Mouse (Mus musculus) limb, embryonic 11.5 days (tissue): ENCODE data around the gene Sobp. TPM values are rescaled to one million over a fixed set of nuclear protein-coding genes. Genes with fewer than 3 reads are reported as not detected.
A peak's percentile ranks its signal among the peaks of the same experiment; 100 is the strongest.

ENCODE experiments used
- ATAC-seq: fragments of 200-750 bp; cut with Nextera tagmentation; 2 replicates; pipeline ENCODE4 v1.8.0; 2017; ENCODE audit warnings: low read depth; ENCODE audit not compliant: insufficient number of reproducible peaks, low FRiP score, low TSS enrichment
- DNase-seq: peaks from one replicate; pipeline ENCODE4 v3.0.0-alpha.2; 2015; ENCODE audit warnings: low spot score
- H3K27ac ChIP-seq: fragments of 300-500 bp; sonication (generic); replicated peaks from 2 replicates; pipeline ENCODE4 v1.5.1; 2014; ENCODE audit warnings: low read depth, mild to moderate bottlenecking, low read length
- H3K27me3 ChIP-seq: fragments of 300-500 bp; sonication (generic); 2 replicates; pipeline ENCODE4 v1.6.1; 2014; ENCODE audit warnings: mild to moderate bottlenecking, low read length, mixed read lengths; ENCODE audit not compliant: control insufficient read depth, insufficient read depth
- H3K36me3 ChIP-seq: fragments of 300-500 bp; sonication (generic); 2 replicates; pipeline ENCODE4 v1.6.1; 2014; ENCODE audit warnings: mild to moderate bottlenecking, low read length, moderate library complexity, mixed read lengths; ENCODE audit not compliant: control insufficient read depth, insufficient read depth
- H3K4me1 ChIP-seq: fragments of 300-500 bp; sonication (generic); 2 replicates; pipeline ENCODE4 v1.6.1; 2014; ENCODE audit warnings: low read length, mixed read lengths; ENCODE audit not compliant: control insufficient read depth, insufficient read depth
- H3K4me2 ChIP-seq: fragments of 300-500 bp; sonication (generic); 2 replicates; pipeline ENCODE4 v1.6.1; 2014; ENCODE audit warnings: low read depth, mild to moderate bottlenecking, moderate library complexity; ENCODE audit not compliant: severe bottlenecking
- H3K4me3 ChIP-seq: fragments of 300-500 bp; sonication (generic); 2 replicates; pipeline ENCODE4 v1.5.1; 2014; ENCODE audit warnings: low read depth, low read length
- H3K9ac ChIP-seq: fragments of 300-500 bp; sonication (generic); 2 replicates; pipeline ENCODE4 v1.6.1; 2014; ENCODE audit warnings: mild to moderate bottlenecking, low read length
- H3K9me3 ChIP-seq: fragments of 300-500 bp; sonication (generic); 2 replicates; pipeline ENCODE4 v1.6.1; 2016; ENCODE audit warnings: low read length; ENCODE audit not compliant: control insufficient read depth
- WGBS: fragments of 180-500 bp; shearing (Covaris S2); extraction: QIAGEN DNeasy Blood & Tissue Kit; methylation state at CpG from one replicate; pipeline ENCODE4 v1.1.7; 2014; 5-methylcytosine and 5-hydroxymethylcytosine counted together
- polyA plus RNA-seq: library from polyadenylated mRNA; unstranded; fragments of >200 nt; fragmentation: Nextera tagmentation; extraction: Ambion mirVana; gene quantifications from 2 replicates; pipeline ENCODE4 v1.2.1, GENCODE M21; 2014

Gene Sobp
- polyA plus RNA-seq, 1 experiment from 2014 or later = 3.9 TPM

- Histone ChIP-seq H3K27ac (no peak overlapping the region), H3K4me3 (no peak overlapping the region), H3K4me2 (no peak overlapping the region), H3K9me3 (no peaks in the 10 kb centered on the region), H3K4me1 (peaks cover 14% of the 10 kb centered on the region), H3K9ac (no peak overlapping the region), H3K36me3 (no peaks in the 10 kb centered on the region), H3K27me3 (no peaks in the 10 kb centered on the region)
- WGBS = 33% methylated on average over 6 of the region's 6 CpGs
- no peak for ATAC-seq
- peak; percentile 94 for DNase-seq
Observed at GRCm38 (mm10) chr10:42989910-42990309, 184.4 kb downstream of the Sobp start.

GRCm38 (mm10) chr10:42988627-42989026, 185.7 kb downstream of the Sobp start:
- Histone ChIP-seq H3K27ac (no peak overlapping the region), H3K4me3 (no peak overlapping the region), H3K9me3 (no peaks in the 10 kb centered on the region), H3K9ac (no peak overlapping the region), H3K4me1 (peaks cover 3% of the 10 kb centered on the region; the same call in 1 of the 2 replicates), H3K4me2 (no peak overlapping the region), H3K27me3 (no peaks in the 10 kb centered on the region), H3K36me3 (no peaks in the 10 kb centered on the region)
- DNase-seq (no peak), ATAC-seq (no peak)
- WGBS = 54% methylated on average over 15 of the region's 15 CpGs

- no peak overlapping the region for H3K4me3 ChIP-seq
- 22% methylated on average over 6 of the region's 6 CpGs for WGBS
- H3K36me3 ChIP-seq = no peaks in the 10 kb centered on the region
- peaks cover 3% of the 10 kb centered on the region; the same call in 1 of the 2 replicates for H3K4me1 ChIP-seq
- H3K9ac ChIP-seq = no peak overlapping the region
- no peaks in the 10 kb centered on the region for H3K9me3 ChIP-seq
- H3K27me3 ChIP-seq = no peaks in the 10 kb centered on the region
- DNase-seq = peak; percentile 70
- H3K27ac ChIP-seq = no peak overlapping the region
- H3K4me2 ChIP-seq = no peak overlapping the region
- peak; percentile 70 for ATAC-seq
Observed at GRCm38 (mm10) chr10:42987594-42988052, 186.7 kb downstream of the Sobp start.

DNA sequence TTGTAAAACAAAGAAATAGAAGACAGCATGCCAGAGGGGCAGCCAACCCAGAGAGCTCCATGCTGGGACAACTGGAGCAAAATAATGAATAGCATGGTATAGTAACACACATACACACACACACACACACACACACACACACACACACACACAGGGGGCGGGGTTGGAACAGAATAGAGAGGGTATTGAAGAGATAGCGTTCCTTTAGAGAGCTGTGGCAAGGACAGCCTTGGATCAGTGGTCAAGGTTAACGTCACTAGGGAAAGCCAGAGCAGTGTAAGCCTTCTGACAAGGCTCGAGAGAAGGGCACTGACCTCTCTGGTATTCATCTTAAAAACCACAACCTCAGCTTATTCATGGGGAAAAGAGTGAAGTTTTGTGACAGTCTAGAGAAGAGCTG, 189.4 kb downstream of the Sobp start:
- Histone ChIP-seq H3K4me3 (no peak overlapping the region), H3K9ac (no peak overlapping the region), H3K4me1 (peaks cover 3% of the 10 kb centered on the region; the same call in 1 of the 2 replicates), H3K4me2 (no peak overlapping the region), H3K27ac (no peak overlapping the region), H3K27me3 (no peaks in the 10 kb centered on the region), H3K9me3 (no peaks in the 10 kb centered on the region), H3K36me3 (no peaks in the 10 kb centered on the region)
- 84% methylated on average over 4 of the region's 4 CpGs for WGBS
- ATAC-seq = no peak
- DNase-seq = no peak

- H3K27ac ChIP-seq = no peak overlapping the region
- no peak overlapping the region for H3K4me3 ChIP-seq
- WGBS = 70% methylated on average over 7 of the region's 7 CpGs
- no peak overlapping the region for H3K9ac ChIP-seq
- DNase-seq (no peak), ATAC-seq (no peak)
- no peaks in the 10 kb centered on the region for H3K27me3 ChIP-seq
- no peaks in the 10 kb centered on the region for H3K4me1 ChIP-seq
- H3K4me2 ChIP-seq = no peak overlapping the region
- H3K9me3 ChIP-seq = no peaks in the 10 kb centered on the region
- no peaks in the 10 kb centered on the region for H3K36me3 ChIP-seq
Observed at GRCm38 (mm10) chr10:42980999-42981757, 193.2 kb downstream of the Sobp start.

- no peak for ATAC-seq
- 64% methylated on average over 3 of the region's 3 CpGs for WGBS
Observed at GRCm38 (mm10) chr10:42978346-42978745, 196.0 kb downstream of the Sobp start.

DNA sequence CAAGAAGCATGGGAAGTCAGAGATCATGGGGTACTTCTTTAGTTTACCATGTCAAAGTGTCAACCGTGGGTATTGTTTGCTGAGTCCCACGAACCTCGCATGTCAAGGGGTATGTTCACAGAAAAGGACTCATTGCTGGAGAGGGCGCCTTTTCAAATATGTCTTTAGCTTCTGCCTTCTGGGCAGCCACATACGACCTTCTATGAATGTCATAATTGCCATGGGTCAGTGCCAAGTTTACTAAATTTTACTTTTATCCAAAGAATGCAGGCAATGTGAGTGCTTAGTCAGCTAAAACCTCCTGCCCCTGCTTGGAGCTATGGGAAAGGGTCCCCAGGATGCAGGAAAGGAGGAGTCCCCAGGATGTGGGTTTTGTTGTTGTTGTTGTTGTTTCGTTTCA, 197.8 kb downstream of the Sobp start:
- Histone ChIP-seq H3K4me3 (no peak overlapping the region), H3K27ac (no peak overlapping the region), H3K27me3 (no peaks in the 10 kb centered on the region), H3K4me2 (no peak overlapping the region), H3K9me3 (no peaks in the 10 kb centered on the region), H3K9ac (no peak overlapping the region), H3K36me3 (no peaks in the 10 kb centered on the region), H3K4me1 (0 out of 2 replicates have a peak, but pooled peaks cover 4% of the 10 kb centered on the region)
- no peak for DNase-seq
- 87% methylated on average over 6 of the region's 6 CpGs for WGBS
- no peak for ATAC-seq

More at GRCm38 (mm10) chr10:42978346-42978745, 196.0 kb downstream of the Sobp start:
- no peaks in the 10 kb centered on the region for H3K4me1 ChIP-seq
- no peaks in the 10 kb centered on the region for H3K36me3 ChIP-seq
- H3K9ac ChIP-seq = no peak overlapping the region
- H3K27ac ChIP-seq = no peak overlapping the region
- no peaks in the 10 kb centered on the region for H3K27me3 ChIP-seq
- no peak for DNase-seq
- no peak overlapping the region for H3K4me3 ChIP-seq
- no peaks in the 10 kb centered on the region for H3K9me3 ChIP-seq
- H3K4me2 ChIP-seq = no peak overlapping the region

DNA sequence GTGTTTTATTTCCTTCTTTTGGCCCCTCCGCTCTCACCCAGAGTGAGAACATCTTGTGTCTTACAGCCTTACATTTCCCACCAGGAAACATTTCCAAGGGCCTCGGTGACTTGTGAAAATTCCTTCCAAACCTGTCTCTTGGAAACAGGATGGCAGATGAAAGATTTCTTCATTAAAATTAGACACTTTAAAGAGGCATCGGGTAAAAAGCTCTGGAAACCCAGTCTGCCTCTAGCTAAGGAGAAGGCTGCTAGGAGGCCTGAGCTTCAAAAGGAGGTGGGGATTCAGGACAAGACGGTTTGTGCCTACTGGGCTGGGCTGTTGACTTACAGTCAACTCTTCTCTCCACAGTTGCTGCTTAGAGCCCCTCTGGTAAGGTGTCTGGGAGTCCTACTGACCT, 200.8 kb downstream of the Sobp start:
- no peaks in the 10 kb centered on the region for H3K9me3 ChIP-seq
- H3K9ac ChIP-seq = no peak overlapping the region
- H3K4me2 ChIP-seq = no peak overlapping the region
- 0 out of 2 replicates have a peak, but pooled peaks cover 4% of the 10 kb centered on the region for H3K4me1 ChIP-seq
- ATAC-seq (no peak), DNase-seq (no peak)
- no peak overlapping the region for H3K4me3 ChIP-seq
- WGBS = 67% methylated on average over 4 of the region's 4 CpGs
- H3K27me3 ChIP-seq = no peaks in the 10 kb centered on the region
- H3K27ac ChIP-seq = no peak overlapping the region
- no peaks in the 10 kb centered on the region for H3K36me3 ChIP-seq
